Mouse (Mus musculus) ES-Bruce4 (cell line): Measurements from ENCODE around the gene Egln2. TPM values are rescaled to one million over a fixed set of nuclear protein-coding genes. Genes with fewer than 3 reads are reported as not detected.

Experiments
- H3K27ac ChIP-seq: 2 replicates; pipeline ENCODE4 v1.5.1; 2012; ENCODE audit warnings: low read length, inconsistent platforms; ENCODE audit not compliant: insufficient read depth
- H3K27me3 ChIP-seq: 2 replicates; pipeline ENCODE4 v1.6.1; 2012; ENCODE audit warnings: mild to moderate bottlenecking, low read length, inconsistent platforms; ENCODE audit not compliant: control insufficient read depth, poor library complexity, insufficient read depth, severe bottlenecking
- H3K36me3 ChIP-seq: 2 replicates; pipeline ENCODE4 v1.6.1; 2012; ENCODE audit warnings: inconsistent platforms, mild to moderate bottlenecking, low read length, moderate library complexity; ENCODE audit not compliant: control insufficient read depth, poor library complexity, insufficient read depth, severe bottlenecking
- H3K4me1 ChIP-seq: one replicate; pipeline ENCODE4 v1.8.1; 2011; ENCODE audit warnings: low read length; ENCODE audit not compliant: control insufficient read depth, insufficient read depth
- H3K4me3 ChIP-seq: 2 replicates; pipeline ENCODE4 v1.5.1; 2011; ENCODE audit warnings: low read depth, mild to moderate bottlenecking, low read length
- H3K9ac ChIP-seq: 2 replicates; pipeline ENCODE4 v1.6.1; 2012; ENCODE audit warnings: low read depth, mild to moderate bottlenecking, inconsistent platforms; ENCODE audit not compliant: poor library complexity, severe bottlenecking
- H3K9me3 ChIP-seq: replicated peaks from 2 replicates; pipeline ENCODE4 v1.6.1; 2012; ENCODE audit warnings: mild to moderate bottlenecking, low read length, inconsistent platforms; ENCODE audit not compliant: control insufficient read depth, poor library complexity, insufficient read depth, severe bottlenecking
- CTCF ChIP-seq: IDR thresholded peaks from one replicate; pipeline ENCODE4 v1.8.1; 2011; ENCODE audit warnings: low read depth, low read length
- EP300 ChIP-seq: IDR thresholded peaks from 2 replicates; pipeline ENCODE4 v1.6.1; 2011; ENCODE audit warnings: low read depth, low read length; ENCODE audit not compliant: insufficient read depth
- POLR2A ChIP-seq: IDR thresholded peaks from one replicate; pipeline ENCODE4 v1.8.1; 2011; ENCODE audit warnings: low read length; ENCODE audit not compliant: insufficient read depth
- polyA plus RNA-seq: library from polyadenylated mRNA; stranded (reverse); fragments of >200 nt; gene quantifications from 2 replicates; pipeline ENCODE4 v1.2.4, GENCODE M21; 2011; ENCODE audit warnings: low read depth; ENCODE audit not compliant: missing spikeins, insufficient read depth, insufficient read length

Egln2 gene
- polyA plus RNA-seq, 1 experiment, result 22.3 TPM

- Histone ChIP-seq H3K4me1 (peaks cover 3% of the 10 kb centered on the region), H3K27ac (no peak overlapping the region), H3K9ac (no peak overlapping the region), H3K27me3 (no peaks in the 10 kb centered on the region), H3K9me3 (no peaks in the 10 kb centered on the region), H3K36me3 (no peaks in the 10 kb centered on the region), H3K4me3 (no peak overlapping the region)
- no peak for TF ChIP-seq POLR2A
- no peak for TF ChIP-seq EP300
Measured at GRCm38 (mm10) chr7:27156005-27156404, 10.6 kb downstream of the Egln2 start.

GRCm38 (mm10) chr7:27153205-27153764, 13.3 kb downstream of the Egln2 start, which contains the start of gene Cyp2t4:
Gene Cyp2t4, plus strand, starts transcription at chr7:27153714.
- H3K9me3 ChIP-seq, result no peaks in the 10 kb centered on the region
- no peaks in the 10 kb centered on the region for H3K27me3 ChIP-seq
- H3K27ac ChIP-seq, result no peak within 1 kb of the TSS
- H3K9ac ChIP-seq, result no peak within 1 kb of the TSS
- H3K36me3 ChIP-seq, result no peaks in the 10 kb centered on the region
- H3K4me3 ChIP-seq, result no peak within 1 kb of the TSS
- H3K4me1 ChIP-seq, result peaks cover 1% of the 10 kb centered on the region
- TF ChIP-seq EP300 (no peak), CTCF (no peak), POLR2A (no peak)

GRCm38 (mm10) chr7:27136410-27136996, 30.1 kb downstream of the Egln2 start:
- Histone ChIP-seq H3K4me1 (no peaks in the 10 kb centered on the region), H3K27ac (no peak overlapping the region)
- TF ChIP-seq POLR2A (no peak), EP300 (no peak), CTCF (no peak)

GRCm38 (mm10) chr7:27133757-27134156, 32.8 kb downstream of the Egln2 start:
- Histone ChIP-seq H3K36me3 (no peaks in the 10 kb centered on the region), H3K9ac (no peak overlapping the region), H3K27me3 (no peaks in the 10 kb centered on the region), H3K9me3 (no peaks in the 10 kb centered on the region), H3K27ac (no peak overlapping the region), H3K4me1 (peaks cover 2% of the 10 kb centered on the region), H3K4me3 (no peak overlapping the region)
- TF ChIP-seq EP300 (no peak), CTCF (no peak), POLR2A (no peak)

More at GRCm38 (mm10) chr7:27136410-27136996, 30.1 kb downstream of the Egln2 start:
- Histone ChIP-seq H3K4me3 (no peak overlapping the region), H3K27me3 (no peaks in the 10 kb centered on the region), H3K36me3 (no peaks in the 10 kb centered on the region), H3K9ac (no peak overlapping the region), H3K9me3 (peaks cover 6% of the 10 kb centered on the region; the same call in 1 of the 2 replicates)

GRCm38 (mm10) chr7:27133156-27133555, 33.4 kb downstream of the Egln2 start:
- Histone ChIP-seq H3K27me3 (no peaks in the 10 kb centered on the region), H3K4me3 (no peak overlapping the region), H3K9me3 (no peaks in the 10 kb centered on the region), H3K9ac (no peak overlapping the region), H3K36me3 (no peaks in the 10 kb centered on the region), H3K27ac (no peak overlapping the region), H3K4me1 (peaks cover 2% of the 10 kb centered on the region)
- no peak for TF ChIP-seq EP300
- TF ChIP-seq CTCF, result no peak
- no peak for TF ChIP-seq POLR2A

GRCm38 (mm10) chr7:27132588-27132987, 34.0 kb downstream of the Egln2 start:
- no peak overlapping the region for H3K4me3 ChIP-seq
- H3K27me3 ChIP-seq, result no peaks in the 10 kb centered on the region
- H3K27ac ChIP-seq, result no peak overlapping the region
- no peaks in the 10 kb centered on the region for H3K9me3 ChIP-seq
- H3K9ac ChIP-seq, result no peak overlapping the region
- no peaks in the 10 kb centered on the region for H3K36me3 ChIP-seq
- peaks cover 2% of the 10 kb centered on the region for H3K4me1 ChIP-seq
- TF ChIP-seq CTCF (no peak), POLR2A (no peak), EP300 (no peak)
